Mouse (Mus musculus): ENCODE data around the gene Tgif1. TPM values are rescaled to one million over a fixed set of nuclear protein-coding genes. Genes with fewer than 3 reads are reported as not detected.
"Not testable (repeated sequence)": the region's sequence is repeated elsewhere in the genome, so short reads cannot be mapped to it uniquely, and the experiment has no call there.

Tgif1 gene
- polyA plus RNA-seq, 1 experiment from 2014 or later = 66.8 TPM

DNA sequence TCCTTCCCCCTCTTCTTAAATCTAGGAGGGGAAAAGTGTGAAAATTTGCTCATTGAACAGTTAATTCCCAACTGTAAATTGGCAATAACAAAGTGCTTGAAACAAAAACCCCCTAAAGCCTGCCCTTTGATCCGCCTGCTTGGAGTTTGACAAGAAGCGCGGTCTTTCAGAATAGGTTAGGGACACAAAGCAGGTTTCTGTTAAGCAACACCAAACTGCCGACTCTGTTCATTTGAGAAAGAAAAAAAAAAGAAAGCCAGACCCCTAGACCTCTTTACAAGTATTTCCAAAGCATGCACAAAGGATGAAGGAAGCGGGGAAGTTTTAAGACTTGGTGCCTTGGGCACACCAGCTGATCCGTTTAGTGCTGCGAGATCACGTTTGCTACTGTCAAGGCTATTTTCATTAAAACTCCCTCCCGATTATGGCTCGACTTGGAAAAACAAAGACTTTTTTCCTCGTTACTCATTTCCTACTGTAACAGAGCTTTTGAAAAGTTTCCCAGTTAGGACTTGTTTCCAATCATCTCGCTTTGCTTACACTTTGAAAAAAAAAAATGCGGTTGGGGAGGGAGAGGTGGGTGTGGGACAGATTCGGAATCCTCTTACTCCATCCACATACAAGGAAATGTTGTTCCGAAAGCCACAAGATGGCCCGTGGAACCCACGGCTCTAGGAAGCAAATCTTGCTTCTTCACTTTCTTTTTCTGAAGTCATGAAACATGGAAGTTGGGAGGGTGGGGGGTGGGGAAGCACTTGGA is 5.4 kb downstream of the Tgif1 start:
- H3K4me3 ChIP-seq = peak overlapping the region; percentile 71
- WGBS = under 1% methylated on average over 17 of the region's 17 CpGs
- no peaks in the 10 kb centered on the region for H3K9me3 ChIP-seq (replicated peaks)
- peaks cover 20% of the 10 kb centered on the region for H3K36me3 ChIP-seq
- H3K4me1 ChIP-seq = peaks cover 32% of the 10 kb centered on the region
- H3K9ac ChIP-seq = peak overlapping the region; percentile 74
- peaks cover 4% of the 10 kb centered on the region; the same call in 1 of the 2 replicates for H3K27me3 ChIP-seq
- peak overlapping the region; percentile 93 for H3K27ac ChIP-seq
- peak overlapping the region; percentile 93 for H3K4me2 ChIP-seq (replicated peaks)
- ATAC-seq (ENCODE audit: low FRiP score) = no peak

- H3K36me3 ChIP-seq = peaks cover 20% of the 10 kb centered on the region
- H3K4me1 ChIP-seq = peaks cover 32% of the 10 kb centered on the region
- WGBS = 6% methylated on average over 4 of the region's 4 CpGs
- no peaks in the 10 kb centered on the region for H3K9me3 ChIP-seq (replicated peaks)
- ATAC-seq (ENCODE audit: low FRiP score) = no peak
- H3K27ac ChIP-seq = no peak overlapping the region
- H3K4me2 ChIP-seq (replicated peaks) = peak overlapping the region; percentile 34
- H3K4me3 ChIP-seq = no peak overlapping the region
- peaks cover 4% of the 10 kb centered on the region; the same call in 1 of the 2 replicates for H3K27me3 ChIP-seq
- H3K9ac ChIP-seq = no peak overlapping the region
Observed at GRCm38 (mm10) chr17:70847086-70847485, 6.3 kb downstream of the Tgif1 start.

- H3K4me2 ChIP-seq (replicated peaks) = no peak overlapping the region
- no peak overlapping the region for H3K4me3 ChIP-seq
- H3K27me3 ChIP-seq = peaks cover 4% of the 10 kb centered on the region; the same call in 1 of the 2 replicates
- 73% methylated on average over 8 of the region's 8 CpGs for WGBS
- no peak for ATAC-seq (ENCODE audit: low FRiP score)
- H3K27ac ChIP-seq = no peak overlapping the region
- H3K9ac ChIP-seq = no peak overlapping the region
- no peaks in the 10 kb centered on the region for H3K9me3 ChIP-seq (replicated peaks)
- peaks cover 26% of the 10 kb centered on the region for H3K36me3 ChIP-seq
- peaks cover 26% of the 10 kb centered on the region for H3K4me1 ChIP-seq
Observed at GRCm38 (mm10) chr17:70846111-70846644, 7.2 kb downstream of the Tgif1 start.

GRCm38 (mm10) chr17:70845543-70845942 is 7.8 kb downstream of the Tgif1 start:
- Histone ChIP-seq H3K9me3 (replicated peaks) (no peaks in the 10 kb centered on the region), H3K4me2 (replicated peaks) (no peak overlapping the region), H3K27ac (no peak overlapping the region), H3K4me1 (peaks cover 26% of the 10 kb centered on the region), H3K36me3 (peaks cover 26% of the 10 kb centered on the region), H3K4me3 (no peak overlapping the region), H3K27me3 (peaks cover 4% of the 10 kb centered on the region; the same call in 1 of the 2 replicates), H3K9ac (no peak overlapping the region)
- 91% methylated on average over 2 of the region's 2 CpGs for WGBS
- ATAC-seq (ENCODE audit: low FRiP score) = no peak

DNA sequence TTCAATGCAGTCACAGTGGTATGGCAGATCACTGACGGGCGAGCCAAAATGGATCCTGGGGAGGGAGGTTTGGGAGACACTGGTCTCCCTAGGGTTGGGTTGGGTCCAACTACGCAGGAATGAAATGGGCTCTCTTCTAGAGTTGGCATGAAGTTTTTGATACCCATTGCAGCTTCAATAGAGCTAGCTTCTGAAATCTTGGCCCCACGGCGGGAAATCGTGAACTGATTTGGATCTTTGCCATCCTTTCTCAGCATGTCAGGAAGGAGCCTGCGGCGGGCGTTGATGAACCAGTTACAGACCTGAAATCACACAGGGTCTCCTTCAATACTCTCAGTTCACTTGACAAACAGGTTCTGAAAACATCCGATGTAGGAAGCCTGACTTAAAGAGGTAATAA is 8.4 kb downstream of the Tgif1 start:
- Histone ChIP-seq H3K4me2 (replicated peaks) (no peak overlapping the region), H3K9ac (no peak overlapping the region), H3K9me3 (replicated peaks) (no peaks in the 10 kb centered on the region), H3K4me3 (no peak overlapping the region), H3K4me1 (peaks cover 26% of the 10 kb centered on the region), H3K36me3 (peaks cover 27% of the 10 kb centered on the region), H3K27ac (no peak overlapping the region; the same call in 1 of the 2 replicates), H3K27me3 (peaks cover 4% of the 10 kb centered on the region; the same call in 1 of the 2 replicates)
- WGBS = 77% methylated on average over 10 of the region's 10 CpGs
- no peak for ATAC-seq (ENCODE audit: low FRiP score)

DNA sequence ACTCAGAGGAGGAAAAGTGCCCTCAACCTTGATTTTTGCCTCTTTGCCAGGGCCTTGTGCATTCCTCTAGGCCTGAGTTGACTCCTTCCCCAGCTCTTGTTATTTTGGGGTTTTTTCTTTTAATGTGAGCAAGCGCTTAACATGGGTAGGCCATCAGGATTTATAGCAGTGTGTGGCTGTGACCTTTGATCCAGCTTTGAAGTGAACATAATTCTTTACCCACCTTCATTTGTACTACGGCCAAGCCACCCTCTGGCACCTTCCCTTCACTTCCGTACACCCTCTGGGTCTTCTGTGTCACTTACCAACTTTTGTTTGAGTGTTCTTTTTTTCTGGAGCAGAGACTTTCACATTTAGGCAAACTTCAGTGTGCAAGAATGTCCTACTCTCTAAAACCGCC is 10.1 kb downstream of the Tgif1 start:
- H3K9ac ChIP-seq = no peak overlapping the region
- H3K4me2 ChIP-seq (replicated peaks) = no peak overlapping the region
- H3K27me3 ChIP-seq = no peaks in the 10 kb centered on the region
- H3K27ac ChIP-seq = no peak overlapping the region
- no peak for ATAC-seq (ENCODE audit: low FRiP score)
- no peak overlapping the region for H3K4me3 ChIP-seq
- H3K9me3 ChIP-seq (replicated peaks) = no peaks in the 10 kb centered on the region
- 0 out of 2 replicates have a peak, but pooled peaks cover 9% of the 10 kb centered on the region for H3K4me1 ChIP-seq
- WGBS = 86% methylated on average over 4 of the region's 4 CpGs
- H3K36me3 ChIP-seq = peaks cover 34% of the 10 kb centered on the region

DNA sequence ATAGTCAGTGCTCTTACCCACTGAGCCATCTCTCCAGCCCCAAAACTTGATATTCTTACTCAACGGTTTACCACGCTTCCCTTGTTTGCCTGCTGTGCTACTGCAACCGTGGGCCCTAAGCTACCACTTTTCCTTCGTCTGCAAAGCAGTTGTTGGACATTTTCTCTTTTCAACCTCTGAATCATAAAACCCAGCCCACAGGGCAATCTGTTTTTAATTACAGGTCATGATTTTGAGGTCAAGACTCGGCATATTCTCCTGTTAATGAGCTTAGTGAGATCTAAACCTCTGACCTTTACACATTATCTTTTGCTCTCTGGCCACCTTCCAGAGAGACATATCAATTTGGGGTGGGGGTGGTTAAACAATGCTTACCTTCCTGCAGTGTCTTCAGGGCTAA is 14.8 kb downstream of the Tgif1 start:
- no peaks in the 10 kb centered on the region for H3K9me3 ChIP-seq (replicated peaks)
- no peak overlapping the region for H3K27ac ChIP-seq
- peaks cover 17% of the 10 kb centered on the region for H3K36me3 ChIP-seq
- no peaks in the 10 kb centered on the region for H3K27me3 ChIP-seq
- H3K4me1 ChIP-seq = peaks cover 8% of the 10 kb centered on the region
- H3K9ac ChIP-seq = no peak overlapping the region
- H3K4me3 ChIP-seq = no peak overlapping the region
- 68% methylated on average over 5 of the region's 5 CpGs for WGBS
- no peak overlapping the region for H3K4me2 ChIP-seq (replicated peaks)
- ATAC-seq (ENCODE audit: low FRiP score) = no peak

DNA sequence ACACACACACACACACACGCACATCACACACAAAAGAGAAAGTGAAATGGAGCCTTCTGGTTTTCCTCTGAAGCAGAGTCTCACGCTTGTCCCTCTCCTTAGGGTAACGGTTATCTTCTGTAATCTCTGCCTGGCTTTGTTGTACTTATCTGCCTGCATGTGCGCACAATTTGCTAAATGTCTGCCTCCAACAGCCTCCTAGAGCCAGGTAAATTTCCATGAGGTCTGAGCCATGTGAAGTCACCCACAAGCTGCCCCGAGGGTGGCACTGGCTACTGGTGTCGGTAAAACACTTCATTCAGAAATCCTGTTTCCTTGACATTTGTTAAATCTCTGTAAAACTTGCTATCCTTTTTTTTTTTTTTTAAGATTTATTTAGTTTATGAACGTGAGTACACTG is 15.3 kb downstream of the Tgif1 start:
- 88% methylated on average over 7 of the region's 7 CpGs for WGBS
- Histone ChIP-seq H3K27ac (no peak overlapping the region), H3K36me3 (peaks cover 13% of the 10 kb centered on the region; the same call in 1 of the 2 replicates), H3K4me3 (no peak overlapping the region), H3K4me2 (replicated peaks) (no peak overlapping the region), H3K9me3 (replicated peaks) (no peaks in the 10 kb centered on the region), H3K4me1 (peaks cover 8% of the 10 kb centered on the region), H3K9ac (no peak overlapping the region), H3K27me3 (no peaks in the 10 kb centered on the region)
- no peak for ATAC-seq (ENCODE audit: low FRiP score)

DNA sequence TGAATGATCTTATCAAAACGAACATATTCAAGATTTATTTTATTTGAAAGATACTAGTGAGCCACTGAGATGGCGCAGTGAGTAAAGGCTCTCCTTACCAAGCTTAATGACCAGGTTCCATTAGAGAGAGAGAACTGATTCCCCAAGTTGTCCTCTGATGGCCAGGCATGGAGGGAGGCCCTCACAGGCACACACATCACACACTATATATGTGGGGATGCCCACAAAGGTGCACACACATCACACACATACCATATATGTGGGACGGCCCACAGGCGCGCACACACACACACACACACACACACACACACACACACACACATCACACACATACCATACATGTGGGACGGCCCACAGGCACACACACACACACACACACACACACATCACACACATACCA is 15.9 kb downstream of the Tgif1 start:
- not testable (repeated sequence) for H3K4me1 ChIP-seq; H3K27ac ChIP-seq; H3K27me3 ChIP-seq; H3K9ac ChIP-seq; H3K4me3 ChIP-seq; H3K4me2 ChIP-seq (replicated peaks); H3K9me3 ChIP-seq (replicated peaks); ATAC-seq (ENCODE audit: low FRiP score)
- peaks cover 13% of the 10 kb centered on the region; the same call in 1 of the 2 replicates for H3K36me3 ChIP-seq
- WGBS = 94% methylated on average over 6 of the region's 6 CpGs

- Histone ChIP-seq H3K4me2 (replicated peaks) (no peak overlapping the region), H3K27me3 (no peaks in the 10 kb centered on the region), H3K4me1 (peaks cover 8% of the 10 kb centered on the region), H3K9ac (no peak overlapping the region), H3K4me3 (no peak overlapping the region), H3K9me3 (replicated peaks) (no peaks in the 10 kb centered on the region), H3K27ac (no peak overlapping the region), H3K36me3 (peaks cover 11% of the 10 kb centered on the region; the same call in 1 of the 2 replicates)
- 71% methylated on average over 7 of the region's 7 CpGs for WGBS
- no peak for ATAC-seq (ENCODE audit: low FRiP score)
Observed at GRCm38 (mm10) chr17:70836820-70837219, 16.5 kb downstream of the Tgif1 start.

DNA sequence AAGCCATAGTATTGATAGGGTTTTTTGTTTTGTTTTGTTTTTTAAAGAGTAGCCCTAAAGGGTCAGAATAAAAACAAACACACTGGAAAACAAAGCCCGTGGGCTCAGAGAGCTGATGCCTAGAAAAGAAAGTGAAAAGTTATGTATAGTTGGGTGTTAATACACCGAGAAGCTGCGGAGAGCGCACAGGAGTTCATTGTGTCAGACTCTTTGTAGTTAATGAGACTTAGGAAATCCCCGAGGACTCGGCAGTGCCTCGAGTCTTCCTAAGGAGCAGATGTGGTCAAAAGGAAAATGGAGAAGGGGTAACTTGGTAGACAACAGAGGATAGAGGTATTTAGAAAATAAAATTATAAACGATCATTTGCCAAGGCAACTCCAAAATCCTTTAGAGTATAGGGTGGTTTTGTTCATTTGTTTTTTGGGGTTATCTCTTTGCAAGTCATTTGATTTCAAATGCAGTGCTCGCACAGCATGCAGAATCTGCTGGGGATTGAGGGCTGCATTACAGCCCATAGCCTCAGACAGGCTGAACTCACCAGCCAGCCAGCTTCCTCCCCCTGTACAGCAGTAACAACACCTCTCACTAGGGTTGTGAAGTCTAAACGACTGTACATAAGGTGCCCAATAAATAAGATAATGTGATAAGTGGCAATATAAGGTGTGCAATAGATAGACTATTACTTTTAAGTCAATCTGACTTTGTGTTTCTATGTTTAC is 18.1 kb downstream of the Tgif1 start:
- peak; percentile 61 for ATAC-seq (ENCODE audit: low FRiP score)
- Histone ChIP-seq H3K4me2 (replicated peaks) (peak overlapping the region; percentile 58), H3K27ac (no peak overlapping the region)

DNA sequence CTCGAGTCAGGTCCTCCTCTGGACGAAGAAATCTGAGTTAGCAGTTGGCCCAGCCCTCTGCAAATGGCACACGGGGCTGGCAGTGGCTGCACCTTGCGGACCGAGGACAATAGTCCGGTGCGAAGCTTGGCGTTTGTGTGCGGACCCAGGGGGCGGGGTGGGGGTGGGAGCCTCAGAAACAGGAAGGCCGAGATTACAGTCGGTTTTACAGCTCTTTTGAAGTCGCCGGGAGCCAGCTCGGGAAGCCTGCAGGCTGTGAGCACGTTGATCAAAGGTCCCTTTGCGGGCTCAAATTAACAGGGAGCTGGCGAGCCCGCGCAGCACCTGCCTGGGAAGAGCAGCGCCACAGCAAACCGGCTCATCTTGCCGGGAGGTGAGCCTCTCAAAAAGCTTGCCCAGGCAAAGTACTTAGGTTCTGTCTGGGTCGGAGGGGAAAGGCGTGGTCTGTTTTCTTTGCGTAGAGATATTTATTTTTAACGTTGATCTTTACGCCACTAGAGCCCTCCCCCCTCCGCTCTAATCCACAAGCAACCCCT is 18.8 kb downstream of the Tgif1 start:
- Histone ChIP-seq H3K27me3 (no peaks in the 10 kb centered on the region; the same call in 1 of the 2 replicates), H3K4me2 (replicated peaks) (peak overlapping the region; percentile 58), H3K4me1 (peaks cover 8% of the 10 kb centered on the region), H3K9ac (peak overlapping the region; percentile 41), H3K9me3 (replicated peaks) (no peaks in the 10 kb centered on the region), H3K4me3 (peak overlapping the region; percentile 33), H3K27ac (no peak overlapping the region; the same call in 1 of the 2 replicates), H3K36me3 (0 out of 2 replicates have a peak, but pooled peaks cover 3% of the 10 kb centered on the region)
- ATAC-seq (ENCODE audit: low FRiP score) = peak; percentile 62
- WGBS = 2% methylated on average over 29 of the region's 29 CpGs

More for the DNA sequence above, 18.1 kb downstream of the Tgif1 start:
- H3K9me3 ChIP-seq (replicated peaks) = no peaks in the 10 kb centered on the region
- peaks cover 8% of the 10 kb centered on the region for H3K4me1 ChIP-seq
- 3% methylated on average over 10 of the region's 10 CpGs for WGBS
- H3K9ac ChIP-seq = peak overlapping the region; percentile 41
- H3K36me3 ChIP-seq = 0 out of 2 replicates have a peak, but pooled peaks cover 7% of the 10 kb centered on the region
- peak overlapping the region; percentile 33 for H3K4me3 ChIP-seq
- no peaks in the 10 kb centered on the region; the same call in 1 of the 2 replicates for H3K27me3 ChIP-seq

All from hindbrain, embryonic 12.5 days (tissue).